Mouse (Mus musculus) embryonic facial prominence, embryonic 12.5 days (tissue): ENCODE results near the gene Mlec. TPM values are rescaled to one million over a fixed set of nuclear protein-coding genes. Genes with fewer than 3 reads are reported as not detected.
A peak's percentile ranks its signal among the peaks of the same experiment; 100 is the strongest.

Source experiments
- ATAC-seq: fragments of 200-750 bp; cut with Nextera tagmentation; 2 replicates; pipeline ENCODE4 v1.8.0; 2017; ENCODE audit not compliant: insufficient number of reproducible peaks, insufficient read depth, low FRiP score, low TSS enrichment
- H3K27ac ChIP-seq: fragments of 300-500 bp; sonication (generic); 2 replicates; pipeline ENCODE4 v1.5.1; 2016; ENCODE audit warnings: mild to moderate bottlenecking
- H3K27me3 ChIP-seq: fragments of 300-500 bp; sonication (generic); 2 replicates; pipeline ENCODE4 v1.6.1; 2016; ENCODE audit warnings: mild to moderate bottlenecking, moderate library complexity
- H3K36me3 ChIP-seq: fragments of 300-500 bp; sonication (generic); 2 replicates; pipeline ENCODE4 v1.6.1; 2016; ENCODE audit warnings: mild to moderate bottlenecking
- H3K4me1 ChIP-seq: fragments of 300-500 bp; sonication (generic); 2 replicates; pipeline ENCODE4 v1.6.1; 2016
- H3K4me2 ChIP-seq: fragments of 300-500 bp; sonication (generic); replicated peaks from 2 replicates; pipeline ENCODE4 v1.6.1; 2016; ENCODE audit warnings: mild to moderate bottlenecking, moderate library complexity
- H3K4me3 ChIP-seq: fragments of 300-500 bp; sonication (generic); 2 replicates; pipeline ENCODE4 v1.5.1; 2016; ENCODE audit warnings: mild to moderate bottlenecking
- H3K9ac ChIP-seq: fragments of 300-500 bp; sonication (generic); 2 replicates; pipeline ENCODE4 v1.6.1; 2016; ENCODE audit warnings: mild to moderate bottlenecking, moderate library complexity
- H3K9me3 ChIP-seq: fragments of 300-500 bp; sonication (generic); 2 replicates; pipeline ENCODE4 v1.6.1; 2016; ENCODE audit warnings: mild to moderate bottlenecking, moderate library complexity
- WGBS: fragments of 180-500 bp; shearing (Covaris S2); methylation state at CpG from one replicate; pipeline ENCODE4 v1.1.7; 2016; 5-methylcytosine and 5-hydroxymethylcytosine counted together
- polyA plus RNA-seq: library from polyadenylated mRNA; unstranded; fragments of >200 nt; fragmentation: Nextera tagmentation; extraction: Ambion mirVana; gene quantifications from 2 replicates; pipeline ENCODE4 v1.2.1, GENCODE M21; 2016

The Mlec gene
- polyA plus RNA-seq: 82.1 and 86.6 TPM in 2 replicates

DNA sequence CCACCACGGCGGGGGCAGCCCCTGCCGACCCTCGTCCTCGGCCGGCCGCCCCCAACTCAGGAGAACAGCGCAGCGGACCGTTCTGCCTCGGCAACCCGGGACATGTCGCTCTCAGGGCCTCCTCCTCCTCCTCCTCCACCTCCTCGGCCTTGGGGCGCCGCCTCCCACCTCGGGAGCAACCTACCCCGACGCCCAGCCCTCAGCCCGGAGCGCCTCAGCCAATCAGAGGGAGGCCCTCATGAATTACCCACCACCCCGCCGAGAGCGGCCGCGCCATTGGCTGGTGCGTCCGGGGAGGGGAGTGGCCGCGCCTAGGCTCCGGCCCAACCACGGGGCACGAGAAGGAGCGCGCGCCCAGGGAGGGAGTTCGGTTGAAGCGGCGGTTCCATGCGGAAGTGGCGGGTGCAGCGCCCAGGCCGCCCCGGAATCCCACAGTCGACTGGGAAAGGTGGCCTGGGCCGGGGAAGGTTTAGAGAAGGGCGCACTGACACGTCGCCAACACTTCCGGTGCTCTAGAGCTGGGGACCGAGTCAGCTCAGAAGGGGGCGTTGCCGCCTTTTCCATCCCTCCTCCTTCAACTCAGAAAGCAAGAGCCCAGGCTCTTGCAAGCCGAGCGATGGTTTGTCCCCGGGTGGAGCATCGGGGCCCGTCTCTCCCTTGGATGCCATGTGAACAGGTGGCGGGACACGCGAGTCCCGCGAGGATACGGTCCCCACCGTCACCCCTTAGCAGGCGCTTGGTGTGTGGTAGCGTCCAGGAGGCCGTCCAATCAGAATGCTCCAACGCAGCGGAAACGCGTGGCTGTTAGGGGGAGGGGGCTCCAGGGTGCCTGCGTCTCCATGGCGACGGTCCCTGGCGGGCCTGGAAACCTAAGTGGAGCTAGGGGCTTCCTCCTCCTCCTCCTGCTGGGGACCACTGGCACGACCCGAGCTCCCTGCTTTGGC lies at the start of gene Mlec:
Gene Mlec (minus strand): TSS at position 140 of the 944 bp plus-strand sequence.
- H3K4me1 ChIP-seq: peaks cover 51% of the 10 kb centered on the region
- WGBS: under 1% methylated on average over 76 of the region's 78 CpGs

DNA sequence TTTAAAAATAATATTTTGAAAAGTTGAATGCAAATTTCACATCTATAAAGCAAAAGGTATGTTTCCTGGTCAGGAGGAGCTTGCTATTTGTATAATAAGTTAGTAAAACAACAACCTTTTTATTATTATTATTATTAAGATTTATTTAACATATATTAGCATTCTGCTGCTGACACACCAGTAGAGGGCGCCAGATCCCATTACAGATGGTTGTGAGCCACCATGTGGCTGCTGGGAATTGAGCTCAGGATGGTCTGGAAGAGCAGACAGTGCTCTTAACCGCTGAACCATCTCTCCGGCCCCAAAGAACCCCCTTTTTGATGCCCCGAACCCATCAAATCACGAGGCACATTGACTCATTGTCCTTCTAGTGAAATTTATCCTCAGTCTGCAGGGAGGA lies 49.3 kb upstream of the Mlec start:
- ATAC-seq: no peak
- no peak overlapping the region for H3K4me2 ChIP-seq
- H3K27ac ChIP-seq: no peak overlapping the region
- H3K4me1 ChIP-seq: peaks cover 17% of the 10 kb centered on the region
- WGBS: 57% methylated on average over 5 of the region's 5 CpGs
- no peak overlapping the region for H3K4me3 ChIP-seq
- H3K36me3 ChIP-seq: no peaks in the 10 kb centered on the region
- peaks cover 7% of the 10 kb centered on the region; the same call in 1 of the 2 replicates for H3K27me3 ChIP-seq
- no peaks in the 10 kb centered on the region for H3K9me3 ChIP-seq
- no peak overlapping the region for H3K9ac ChIP-seq

More for the DNA sequence above, at the start of gene Mlec:
- H3K9me3 ChIP-seq: no peaks in the 10 kb centered on the region
- H3K4me3 ChIP-seq: peak within 1 kb of the TSS; percentile 96
- peak within 1 kb of the TSS; percentile 90 for H3K9ac ChIP-seq
- ATAC-seq: peak; percentile 98
- H3K27ac ChIP-seq: peak within 1 kb of the TSS; percentile 95
- H3K36me3 ChIP-seq: no peaks in the 10 kb centered on the region
- H3K4me2 ChIP-seq: peak within 1 kb of the TSS; percentile 80
- no peaks in the 10 kb centered on the region for H3K27me3 ChIP-seq

GRCm38 (mm10) chr5:115204562-115205311 lies 46.8 kb upstream of the Mlec start:
- WGBS: 4% methylated on average over 31 of the region's 31 CpGs
- H3K9ac ChIP-seq: peak overlapping the region; percentile 47
- H3K9me3 ChIP-seq: no peaks in the 10 kb centered on the region
- peaks cover 7% of the 10 kb centered on the region; the same call in 1 of the 2 replicates for H3K27me3 ChIP-seq
- ATAC-seq: peak; percentile 60; the same call in 1 of the 2 replicates
- H3K27ac ChIP-seq: 0 out of 2 replicates have a peak overlapping the region, but pooled peaks have one; percentile 4
- peaks cover 17% of the 10 kb centered on the region for H3K4me1 ChIP-seq
- peak overlapping the region; percentile 56 for H3K4me2 ChIP-seq
- H3K36me3 ChIP-seq: no peaks in the 10 kb centered on the region
- peak overlapping the region; percentile 35 for H3K4me3 ChIP-seq

GRCm38 (mm10) chr5:115203735-115204561 lies 46.0 kb upstream of the Mlec start:
- H3K9me3 ChIP-seq: no peaks in the 10 kb centered on the region
- peak overlapping the region; percentile 35 for H3K4me3 ChIP-seq
- peaks cover 17% of the 10 kb centered on the region for H3K4me1 ChIP-seq
- peak; percentile 74; the same call in 1 of the 2 replicates for ATAC-seq
- peak overlapping the region; percentile 47 for H3K9ac ChIP-seq
- peak overlapping the region; percentile 56 for H3K4me2 ChIP-seq
- H3K27ac ChIP-seq: 0 out of 2 replicates have a peak overlapping the region, but pooled peaks have one; percentile 4
- H3K27me3 ChIP-seq: peaks cover 7% of the 10 kb centered on the region; the same call in 1 of the 2 replicates
- H3K36me3 ChIP-seq: no peaks in the 10 kb centered on the region
- WGBS: 12% methylated on average over 23 of the region's 23 CpGs

DNA sequence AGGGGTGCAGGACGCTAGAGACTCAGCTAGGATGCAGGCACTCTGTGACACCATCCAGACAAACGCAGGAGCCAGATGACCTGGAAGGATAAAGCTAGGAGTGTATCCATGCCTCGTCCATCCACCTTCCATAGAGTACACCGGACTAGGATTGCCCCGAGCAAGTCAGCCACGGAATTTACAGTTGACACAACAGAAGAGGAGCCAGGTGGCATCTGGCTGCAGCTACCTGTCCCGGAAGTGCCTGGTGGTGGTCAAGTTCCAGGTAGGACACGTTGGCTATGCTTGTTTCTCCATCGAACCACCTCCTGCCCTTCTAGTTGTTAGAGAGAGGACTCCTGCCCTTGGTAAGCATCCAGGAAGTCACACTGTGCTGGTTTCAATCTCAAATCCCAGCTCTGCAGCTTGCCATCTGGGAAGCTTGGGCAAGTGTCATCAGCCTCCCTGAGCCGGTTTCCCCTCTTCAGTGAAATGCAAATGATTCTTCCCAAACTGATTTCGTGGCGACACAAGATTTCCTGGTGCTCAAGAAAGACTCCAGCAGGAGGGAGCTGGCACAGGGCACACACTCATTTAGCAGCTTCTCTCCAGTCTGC lies 36.7 kb upstream of the Mlec start:
- ATAC-seq: no peak
- Histone ChIP-seq H3K27me3 (peaks cover 63% of the 10 kb centered on the region), H3K27ac (no peak overlapping the region), H3K4me2 (peak overlapping the region; percentile 100), H3K36me3 (no peaks in the 10 kb centered on the region), H3K9me3 (no peaks in the 10 kb centered on the region), H3K9ac (peak overlapping the region; percentile 62; the same call in 1 of the 2 replicates), H3K4me3 (peak overlapping the region; percentile 64), H3K4me1 (peaks cover 28% of the 10 kb centered on the region)
- 6% methylated on average over 12 of the region's 12 CpGs for WGBS

- Histone ChIP-seq H3K36me3 (no peaks in the 10 kb centered on the region), H3K4me1 (peaks cover 28% of the 10 kb centered on the region), H3K27ac (no peak within 1 kb of the TSS), H3K27me3 (peaks cover 69% of the 10 kb centered on the region), H3K9ac (peak within 1 kb of the TSS; percentile 62), H3K9me3 (no peaks in the 10 kb centered on the region), H3K4me3 (peak within 1 kb of the TSS; percentile 64), H3K4me2 (peak within 1 kb of the TSS; percentile 100)
- peak; percentile 39; the same call in 1 of the 2 replicates for ATAC-seq
- 1% methylated on average over 102 of the region's 116 CpGs for WGBS
Measured at GRCm38 (mm10) chr5:115193669-115194625, 36.0 kb upstream of the Mlec start, which contains the start of gene Cabp1. Gene Cabp1 (minus strand): TSS chr5:115194381.

GRCm38 (mm10) chr5:115193226-115193625 lies 35.2 kb upstream of the Mlec start:
- Histone ChIP-seq H3K4me2 (peak overlapping the region; percentile 100), H3K9me3 (no peaks in the 10 kb centered on the region), H3K27ac (no peak overlapping the region), H3K36me3 (no peaks in the 10 kb centered on the region), H3K9ac (peak overlapping the region; percentile 62), H3K4me3 (peak overlapping the region; percentile 64), H3K4me1 (peaks cover 28% of the 10 kb centered on the region), H3K27me3 (peaks cover 69% of the 10 kb centered on the region)
- WGBS: under 1% methylated on average over 34 of the region's 34 CpGs
- ATAC-seq: no peak

- H3K4me1 ChIP-seq: peaks cover 28% of the 10 kb centered on the region
- peak overlapping the region; percentile 64 for H3K4me3 ChIP-seq
- H3K36me3 ChIP-seq: no peaks in the 10 kb centered on the region
- ATAC-seq: no peak
- 10% methylated on average over 7 of the region's 7 CpGs for WGBS
- peaks cover 70% of the 10 kb centered on the region for H3K27me3 ChIP-seq
- H3K9me3 ChIP-seq: no peaks in the 10 kb centered on the region
- no peak overlapping the region for H3K27ac ChIP-seq
- no peak overlapping the region for H3K9ac ChIP-seq
- H3K4me2 ChIP-seq: peak overlapping the region; percentile 100
Measured at GRCm38 (mm10) chr5:115192828-115193195, 34.8 kb upstream of the Mlec start.

DNA sequence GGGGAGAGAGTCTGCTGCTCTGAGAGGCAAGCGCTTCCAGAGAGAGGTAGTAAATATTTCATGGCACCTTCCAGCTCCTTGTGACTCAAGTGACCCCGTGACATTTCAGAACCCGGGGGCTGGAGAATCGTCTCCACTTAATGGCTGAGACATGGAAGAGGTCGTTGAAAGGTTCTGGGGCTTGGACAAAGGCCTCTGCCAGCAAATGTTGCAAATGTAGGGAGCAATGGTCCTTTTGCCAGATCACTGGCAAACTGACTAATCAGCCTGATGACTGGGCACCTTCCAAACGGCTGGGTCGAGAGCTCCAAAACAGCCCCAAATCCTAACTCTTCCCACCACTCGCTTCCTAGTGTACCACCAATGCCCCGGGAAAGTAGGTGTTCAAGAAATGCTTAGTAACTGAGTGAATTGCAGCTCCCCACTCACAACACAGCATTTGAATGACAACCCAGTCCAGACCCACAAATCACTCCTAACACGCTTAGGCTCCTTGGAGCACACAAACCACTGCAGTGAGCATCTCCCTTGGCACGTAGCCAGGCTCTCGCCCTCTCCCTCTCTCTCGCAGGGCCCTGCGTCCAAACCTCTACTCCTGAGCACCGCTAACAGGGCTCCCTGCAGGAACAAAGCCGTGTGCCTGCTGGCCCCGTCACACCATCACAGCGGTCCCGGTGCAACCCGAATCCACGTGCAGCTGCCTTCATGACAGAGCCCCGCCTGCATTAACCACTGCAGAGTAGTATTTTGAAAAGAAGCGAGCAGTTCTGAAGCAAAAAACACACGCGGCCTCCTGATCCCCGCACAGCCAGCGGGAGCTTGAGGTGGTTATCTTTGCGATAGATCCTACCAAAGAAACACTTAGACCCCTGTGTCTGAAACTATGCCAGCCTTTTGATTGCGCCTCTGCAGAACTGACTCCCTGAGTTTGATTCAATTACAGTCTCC lies 34.2 kb upstream of the Mlec start:
- H3K9me3 ChIP-seq: no peaks in the 10 kb centered on the region
- H3K4me1 ChIP-seq: peaks cover 34% of the 10 kb centered on the region
- H3K27me3 ChIP-seq: peaks cover 76% of the 10 kb centered on the region
- H3K27ac ChIP-seq: no peak overlapping the region
- peak overlapping the region; percentile 10; the same call in 1 of the 2 replicates for H3K4me2 ChIP-seq
- no peaks in the 10 kb centered on the region for H3K36me3 ChIP-seq
- no peak overlapping the region for H3K9ac ChIP-seq
- no peak for ATAC-seq
- 9% methylated on average over 29 of the region's 29 CpGs for WGBS
- 0 out of 2 replicates have a peak overlapping the region, but pooled peaks have one; percentile 9 for H3K4me3 ChIP-seq
